Mouse (Mus musculus) forebrain, embryonic 15.5 days (tissue): ENCODE results near the gene Nufip1. TPM values are rescaled to one million over a fixed set of nuclear protein-coding genes. Genes with fewer than 3 reads are reported as not detected.

Experiments
- polyA plus RNA-seq: library from polyadenylated mRNA; unstranded; fragments of >200 nt; fragmentation: Nextera tagmentation; extraction: Ambion mirVana; gene quantifications from 2 replicates; pipeline ENCODE4 v1.2.1, GENCODE M21; 2015

Gene Nufip1
- polyA plus RNA-seq, 1 experiment from 2014 or later = 16.5 TPM

Other genes starting within 250 kb of the Nufip1 start
- 8.2 and 8.6 TPM in 2 replicates for gene Kctd4, start 155.9 kb upstream of the Nufip1 start, polyA plus RNA-seq
- 47.4 and 51.7 TPM in 2 replicates for gene Gtf2f2, start 100.0 kb upstream of the Nufip1 start, polyA plus RNA-seq
- gene Gpalpp1, start 131 bp upstream of the Nufip1 start, polyA plus RNA-seq = 13.6 and 14.4 TPM in 2 replicates